Mouse (Mus musculus) embryonic facial prominence, embryonic 13.5 days (tissue): ENCODE data around the gene Zfp683. TPM values are rescaled to one million over a fixed set of nuclear protein-coding genes. Genes with fewer than 3 reads are reported as not detected.

Source experiments
- ATAC-seq: fragments of 200-750 bp; cut with Nextera tagmentation; 2 replicates; pipeline ENCODE4 v1.8.0; 2017; ENCODE audit warnings: low read depth; ENCODE audit not compliant: insufficient number of reproducible peaks, insufficient read depth, low FRiP score, low TSS enrichment
- H3K27ac ChIP-seq: fragments of 300-500 bp; sonication (generic); 2 replicates; pipeline ENCODE4 v1.5.1; 2015; ENCODE audit warnings: moderate library complexity, mild to moderate bottlenecking, inconsistent platforms
- H3K27me3 ChIP-seq: fragments of 300-500 bp; sonication (generic); 2 replicates; pipeline ENCODE4 v1.6.1; 2015; ENCODE audit warnings: mild to moderate bottlenecking, inconsistent platforms
- H3K36me3 ChIP-seq: fragments of 300-500 bp; sonication (generic); 2 replicates; pipeline ENCODE4 v1.6.1; 2015; ENCODE audit warnings: mild to moderate bottlenecking, inconsistent platforms
- H3K4me1 ChIP-seq: fragments of 300-500 bp; sonication (generic); 2 replicates; pipeline ENCODE4 v1.6.1; 2015; ENCODE audit warnings: inconsistent platforms
- H3K4me2 ChIP-seq: fragments of 300-500 bp; sonication (generic); 2 replicates; pipeline ENCODE4 v1.6.1; 2015; ENCODE audit warnings: moderate library complexity, mild to moderate bottlenecking, inconsistent platforms
- H3K4me3 ChIP-seq: fragments of 300-500 bp; sonication (generic); 2 replicates; pipeline ENCODE4 v1.5.1; 2015; ENCODE audit warnings: mild to moderate bottlenecking, inconsistent platforms
- H3K9ac ChIP-seq: fragments of 300-500 bp; sonication (generic); 2 replicates; pipeline ENCODE4 v1.6.1; 2015; ENCODE audit warnings: mild to moderate bottlenecking, inconsistent platforms
- H3K9me3 ChIP-seq: fragments of 300-500 bp; sonication (generic); 2 replicates; pipeline ENCODE4 v1.6.1; 2016; ENCODE audit warnings: inconsistent platforms
- WGBS: fragments of 180-500 bp; shearing (Covaris S2); methylation state at CpG from one replicate; pipeline ENCODE4 v1.1.7; 2015; ENCODE audit warnings: mixed read lengths; 5-methylcytosine and 5-hydroxymethylcytosine counted together
- polyA plus RNA-seq: library from polyadenylated mRNA; unstranded; fragments of >200 nt; fragmentation: Nextera tagmentation; extraction: Ambion mirVana; gene quantifications from 2 replicates; pipeline ENCODE4 v1.2.1, GENCODE M21; 2015

The Zfp683 gene
- polyA plus RNA-seq, 1 experiment from 2014 or later, result not detected

GRCm38 (mm10) chr4:134058166-134058715 is 4.6 kb downstream of the Zfp683 start:
- Histone ChIP-seq H3K4me2 (peak overlapping the region; percentile 12), H3K36me3 (no peaks in the 10 kb centered on the region), H3K9ac (no peak overlapping the region), H3K27ac (no peak overlapping the region), H3K9me3 (no peaks in the 10 kb centered on the region), H3K4me1 (0 out of 2 replicates have a peak, but pooled peaks cover 3% of the 10 kb centered on the region), H3K27me3 (peaks cover 19% of the 10 kb centered on the region), H3K4me3 (0 out of 2 replicates have a peak overlapping the region, but pooled peaks have one; percentile 1)
- 31% methylated on average over 14 of the region's 14 CpGs for WGBS
- no peak for ATAC-seq

DNA sequence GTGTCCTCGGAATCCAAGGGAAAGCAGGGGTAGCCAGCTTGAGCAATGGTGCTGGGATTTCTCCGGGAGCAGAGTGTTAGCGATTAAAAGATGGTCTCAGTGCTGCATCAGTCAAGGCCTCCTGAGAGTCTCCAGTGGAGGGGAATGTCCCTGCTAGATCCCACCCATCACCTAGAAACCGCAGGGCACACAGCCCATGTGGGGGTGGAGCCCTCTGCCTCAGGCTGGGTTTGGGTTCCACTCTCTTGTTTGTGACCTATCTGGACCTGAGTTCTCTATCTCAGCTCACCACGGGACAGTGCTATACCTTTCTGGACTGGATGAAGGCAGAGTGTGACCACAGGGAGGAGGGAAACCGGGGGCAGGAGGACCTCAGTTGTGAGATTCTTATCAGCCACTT is 5.3 kb downstream of the Zfp683 start:
- no peaks in the 10 kb centered on the region for H3K36me3 ChIP-seq
- H3K9ac ChIP-seq, result no peak overlapping the region
- 0 out of 2 replicates have a peak, but pooled peaks cover 3% of the 10 kb centered on the region for H3K4me1 ChIP-seq
- no peaks in the 10 kb centered on the region for H3K9me3 ChIP-seq
- 82% methylated on average over 6 of the region's 6 CpGs for WGBS
- H3K27ac ChIP-seq, result no peak overlapping the region
- no peak overlapping the region for H3K4me3 ChIP-seq
- peaks cover 19% of the 10 kb centered on the region for H3K27me3 ChIP-seq
- H3K4me2 ChIP-seq, result no peak overlapping the region
- no peak for ATAC-seq

DNA sequence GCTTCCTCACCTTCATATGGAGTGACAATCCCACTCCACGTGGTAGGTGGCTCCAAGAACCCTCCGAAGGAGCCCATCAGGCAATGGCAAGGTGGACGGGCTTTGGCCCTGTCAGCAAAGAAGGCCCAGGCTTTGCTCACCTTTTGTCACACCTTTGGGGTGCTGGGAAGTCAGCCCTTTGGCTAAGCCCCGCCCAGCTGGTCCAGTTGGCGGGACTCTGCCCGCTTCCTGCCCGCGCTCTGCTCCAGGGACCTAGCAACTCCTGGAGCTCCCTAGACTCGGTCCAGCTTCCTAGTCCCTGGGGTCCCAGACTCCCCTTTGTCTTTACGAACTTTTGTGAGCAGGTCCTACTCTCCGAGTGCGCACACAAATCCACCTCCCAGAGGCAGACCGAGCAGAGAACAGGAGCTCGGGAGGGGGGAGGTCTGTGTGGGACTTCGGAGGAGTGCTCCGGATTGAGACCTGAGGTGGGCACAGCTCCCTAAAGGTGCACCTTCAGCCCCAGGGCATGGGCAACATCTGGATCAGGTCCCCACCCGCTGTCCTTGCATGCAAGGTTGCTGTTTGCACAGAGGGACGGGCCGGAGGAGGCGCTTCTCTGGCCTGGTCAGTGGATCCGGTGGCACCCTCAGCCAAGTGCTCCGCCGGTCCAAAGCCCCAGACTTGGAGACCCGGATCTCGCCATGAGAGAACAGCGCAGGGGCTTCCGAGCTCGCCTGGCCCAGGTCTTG is 6.7 kb downstream of the Zfp683 start, which contains the start of gene Crybg2:
Gene Crybg2 (plus strand): TSS at position 681 of the 731 bp plus-strand sequence.
- H3K4me1 ChIP-seq, result 0 out of 2 replicates have a peak, but pooled peaks cover 6% of the 10 kb centered on the region
- H3K9me3 ChIP-seq, result no peaks in the 10 kb centered on the region
- no peak within 1 kb of the TSS for H3K4me3 ChIP-seq
- H3K9ac ChIP-seq, result no peak within 1 kb of the TSS
- no peak for ATAC-seq
- 47% methylated on average over 28 of the region's 28 CpGs for WGBS
- H3K36me3 ChIP-seq, result no peaks in the 10 kb centered on the region
- no peak within 1 kb of the TSS; the same call in 1 of the 2 replicates for H3K4me2 ChIP-seq
- H3K27me3 ChIP-seq, result peaks cover 28% of the 10 kb centered on the region
- no peak within 1 kb of the TSS for H3K27ac ChIP-seq

GRCm38 (mm10) chr4:134061166-134061830 is 7.7 kb downstream of the Zfp683 start:
- Histone ChIP-seq H3K4me2 (no peak overlapping the region), H3K4me3 (no peak overlapping the region), H3K9ac (no peak overlapping the region), H3K27ac (no peak overlapping the region), H3K36me3 (no peaks in the 10 kb centered on the region), H3K4me1 (0 out of 2 replicates have a peak, but pooled peaks cover 11% of the 10 kb centered on the region), H3K27me3 (peaks cover 35% of the 10 kb centered on the region), H3K9me3 (no peaks in the 10 kb centered on the region)
- no peak for ATAC-seq
- WGBS, result 51% methylated on average over 18 of the region's 18 CpGs

DNA sequence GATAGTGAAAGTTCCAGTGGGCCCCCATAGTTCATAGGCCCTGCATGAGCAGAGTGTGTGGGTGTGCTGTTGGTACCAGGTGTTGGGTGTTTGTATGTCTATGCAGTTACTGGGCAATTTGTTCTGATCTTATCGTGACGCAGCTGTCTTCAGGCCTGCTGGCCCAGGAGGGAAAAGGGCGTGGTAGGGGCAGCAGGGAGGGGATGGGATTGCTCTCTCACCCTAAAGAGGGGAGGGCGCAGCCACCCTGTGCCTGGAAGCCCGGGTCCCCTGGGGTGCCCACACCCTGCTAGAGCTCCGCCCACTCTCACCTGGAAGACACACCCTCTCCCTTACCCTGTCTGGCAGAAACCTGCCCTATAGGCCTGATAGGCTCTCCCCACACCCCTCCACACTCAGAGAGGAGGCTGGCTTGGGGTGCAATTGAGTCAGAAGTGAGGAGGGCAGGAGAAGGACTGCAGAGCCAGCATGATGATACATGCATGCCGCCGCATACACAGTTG is 8.4 kb downstream of the Zfp683 start:
- Histone ChIP-seq H3K36me3 (no peaks in the 10 kb centered on the region), H3K27ac (no peak overlapping the region), H3K4me1 (0 out of 2 replicates have a peak, but pooled peaks cover 11% of the 10 kb centered on the region), H3K4me3 (no peak overlapping the region), H3K9ac (no peak overlapping the region), H3K4me2 (no peak overlapping the region), H3K27me3 (peaks cover 41% of the 10 kb centered on the region), H3K9me3 (no peaks in the 10 kb centered on the region)
- 48% methylated on average over 8 of the region's 8 CpGs for WGBS
- no peak for ATAC-seq

GRCm38 (mm10) chr4:134062561-134062960 is 8.9 kb downstream of the Zfp683 start:
- Histone ChIP-seq H3K9ac (no peak overlapping the region), H3K4me1 (0 out of 2 replicates have a peak, but pooled peaks cover 11% of the 10 kb centered on the region), H3K36me3 (no peaks in the 10 kb centered on the region), H3K9me3 (no peaks in the 10 kb centered on the region), H3K27ac (no peak overlapping the region), H3K27me3 (peaks cover 44% of the 10 kb centered on the region), H3K4me2 (no peak overlapping the region), H3K4me3 (no peak overlapping the region)
- WGBS, result 56% methylated on average over 8 of the region's 8 CpGs
- no peak for ATAC-seq

DNA sequence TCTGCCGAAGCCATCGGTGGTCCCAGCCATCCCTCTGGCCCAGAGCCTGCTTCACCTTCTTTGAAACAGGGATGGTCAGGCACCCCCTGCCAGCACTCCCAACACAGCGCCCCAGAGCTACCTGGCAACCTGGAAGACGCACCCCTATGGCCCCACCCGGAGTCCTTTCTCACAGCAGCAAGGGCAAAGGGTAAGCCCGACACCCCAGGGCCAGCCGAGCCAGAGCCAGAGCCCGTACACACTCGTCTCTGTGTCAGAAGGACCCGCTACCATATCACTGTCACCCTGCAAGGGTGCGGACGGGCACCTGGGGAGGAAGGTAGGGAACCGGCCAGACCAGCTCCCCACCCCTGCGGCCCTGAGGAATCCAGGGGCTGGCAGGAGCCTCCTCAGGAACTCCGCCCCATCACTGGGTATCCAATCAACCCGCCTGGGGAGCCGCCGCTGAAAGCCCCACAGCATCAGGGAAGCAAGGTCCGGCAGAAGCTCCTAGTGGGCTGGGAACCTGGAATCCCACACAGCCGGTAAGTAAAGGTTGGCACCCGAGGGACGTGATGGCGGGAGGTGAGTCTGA is 11.9 kb downstream of the Zfp683 start:
- H3K4me1 ChIP-seq, result 0 out of 2 replicates have a peak, but pooled peaks cover 11% of the 10 kb centered on the region
- peak overlapping the region; percentile 7; the same call in 1 of the 2 replicates for H3K4me3 ChIP-seq
- no peaks in the 10 kb centered on the region for H3K36me3 ChIP-seq
- peaks cover 34% of the 10 kb centered on the region for H3K27me3 ChIP-seq
- no peak for ATAC-seq
- H3K9ac ChIP-seq, result no peak overlapping the region
- peak overlapping the region; percentile 39 for H3K4me2 ChIP-seq
- H3K27ac ChIP-seq, result no peak overlapping the region
- WGBS, result 16% methylated on average over 23 of the region's 23 CpGs
- H3K9me3 ChIP-seq, result no peaks in the 10 kb centered on the region

DNA sequence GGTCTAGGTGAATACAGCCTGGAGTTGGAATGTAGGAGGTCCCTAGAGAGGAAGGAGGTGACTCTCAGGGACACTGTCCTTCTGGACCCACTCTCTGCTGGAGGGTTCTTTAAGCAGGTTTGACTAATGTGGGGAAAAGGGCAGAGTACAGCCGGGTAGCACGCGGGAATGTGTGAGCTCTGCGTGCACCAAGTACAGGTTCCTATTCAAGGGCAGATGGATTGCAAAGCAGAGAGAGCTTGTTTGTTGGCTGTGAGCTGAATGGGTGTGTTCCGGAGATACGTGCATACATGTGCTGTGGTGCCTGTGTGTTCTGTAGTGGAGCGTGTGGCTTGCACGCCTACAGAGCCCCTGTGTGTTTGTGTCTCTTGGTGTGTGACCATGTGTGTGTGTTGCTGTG is 13.7 kb downstream of the Zfp683 start:
- H3K4me3 ChIP-seq, result no peak overlapping the region
- H3K9me3 ChIP-seq, result no peaks in the 10 kb centered on the region
- H3K36me3 ChIP-seq, result no peaks in the 10 kb centered on the region
- H3K27me3 ChIP-seq, result peaks cover 25% of the 10 kb centered on the region
- H3K27ac ChIP-seq, result no peak overlapping the region
- H3K4me1 ChIP-seq, result 0 out of 2 replicates have a peak, but pooled peaks cover 7% of the 10 kb centered on the region
- no peak overlapping the region for H3K4me2 ChIP-seq
- H3K9ac ChIP-seq, result 0 out of 2 replicates have a peak overlapping the region, but pooled peaks have one; percentile 2
- no peak for ATAC-seq
- WGBS, result 88% methylated on average over 8 of the region's 8 CpGs

- Histone ChIP-seq H3K9me3 (no peaks in the 10 kb centered on the region), H3K27me3 (peaks cover 25% of the 10 kb centered on the region), H3K4me1 (0 out of 2 replicates have a peak, but pooled peaks cover 7% of the 10 kb centered on the region), H3K4me3 (no peak overlapping the region), H3K4me2 (no peak overlapping the region), H3K27ac (no peak overlapping the region), H3K36me3 (no peaks in the 10 kb centered on the region), H3K9ac (no peak overlapping the region)
- 77% methylated on average over 7 of the region's 7 CpGs for WGBS
- ATAC-seq, result 0 out of 2 replicates have a peak, but pooled peaks have one; percentile 11
These were observed 14.4 kb downstream of the Zfp683 start for GRCm38 (mm10) chr4:134067833-134068544.

GRCm38 (mm10) chr4:134068793-134069580 is 15.3 kb downstream of the Zfp683 start:
- Histone ChIP-seq H3K36me3 (no peaks in the 10 kb centered on the region), H3K9me3 (no peaks in the 10 kb centered on the region), H3K27me3 (peaks cover 25% of the 10 kb centered on the region), H3K4me1 (0 out of 2 replicates have a peak, but pooled peaks cover 7% of the 10 kb centered on the region), H3K9ac (no peak overlapping the region), H3K27ac (no peak overlapping the region), H3K4me3 (no peak overlapping the region), H3K4me2 (no peak overlapping the region)
- 87% methylated on average over 4 of the region's 4 CpGs for WGBS
- ATAC-seq, result no peak
